In genomic region chr19:17856741-17857140, GRCm38 (mm10) we compare ENCODE assay signal across 10 mouse cellular contexts. TPM values are rescaled to one million over a fixed set of nuclear protein-coding genes. Genes with fewer than 3 reads are reported as not detected.
DNase-seq lines count a peak whose midpoint lies in the region; ATAC-seq and TF ChIP-seq lines count a peak whose summit lies in the region.
"Had no signal": no experiment of that assay in that cellular context is flagged by ENCODE, and none has a peak within 500 bp of the region (broad histone marks: within the 10 kb centered on the region; RNA-seq: fewer than 3 reads in every experiment).

No protein-coding gene starts in this region.

- ATAC-seq in hindbrain, postnatal 0 days: no peak
- ATAC-seq in hindbrain, embryonic 12.5 days (ENCODE audit: low FRiP score): no peak
- no peak for ATAC-seq in liver, postnatal 0 days

- no peak overlapping the region for H3K27ac ChIP-seq in hindbrain, postnatal 0 days
- H3K27ac ChIP-seq in hindbrain, embryonic 12.5 days: no peak overlapping the region
- no peak overlapping the region for H3K27ac ChIP-seq in liver, postnatal 0 days (ENCODE audit: low read depth)
- H3K27ac ChIP-seq: lung, embryonic 15.5 days had no signal

- no peak for TF ChIP-seq EP300 in liver, postnatal 0 days (IDR thresholded peaks at IDR 0.05; ENCODE audit: low read depth)

- TF ChIP-seq CTCF in hindbrain, postnatal 0 days (IDR thresholded peaks at IDR 0.05; ENCODE audit: low read depth): peak; percentile 61
- TF ChIP-seq CTCF in liver, postnatal 0 days (IDR thresholded peaks at IDR 0.05; ENCODE audit: low read depth): peak; percentile 40; the same call in 1 of the 2 replicates

- no peak overlapping the region for H3K9ac ChIP-seq in hindbrain, postnatal 0 days (replicated peaks; ENCODE audit: low read length)
- no peak overlapping the region for H3K9ac ChIP-seq in hindbrain, embryonic 12.5 days
- H3K9ac ChIP-seq in liver, postnatal 0 days (replicated peaks): no peak overlapping the region
- H3K9ac ChIP-seq: lung, embryonic 15.5 days had no signal

- no peaks in the 10 kb centered on the region for H3K9me3 ChIP-seq in hindbrain, postnatal 0 days (ENCODE audit: low read length)
- no peaks in the 10 kb centered on the region for H3K9me3 ChIP-seq in hindbrain, embryonic 12.5 days (replicated peaks)
- no peaks in the 10 kb centered on the region for H3K9me3 ChIP-seq in liver, postnatal 0 days (ENCODE audit: low read length)
- H3K9me3 ChIP-seq: lung, embryonic 15.5 days had no signal

- peak; percentile 26 to 50 for DNase-seq in cerebellum, postnatal 10 days
- no peak for DNase-seq in cerebellum, adult 11 months
- peak; percentile 76 for DNase-seq in hindbrain, postnatal 0 days (ENCODE audit: low spot score)
- no peak for DNase-seq in liver, postnatal 0 days
- DNase-seq in liver: no peak
- peak; percentile 34 for DNase-seq in layer of hippocampus, adult 9-11 months
- no peak for DNase-seq in urinary bladder, postnatal 4 days (ENCODE audit: low spot score in 2 of 2)

- 54% methylated on average over 3 of the region's 3 CpGs for WGBS in hindbrain, postnatal 0 days
- WGBS in hindbrain, embryonic 12.5 days: 66% methylated on average over 3 of the region's 3 CpGs
- 60% methylated on average over 3 of the region's 3 CpGs for WGBS in liver, postnatal 0 days (ENCODE audit: insufficient replicate concordance)

- no peaks in the 10 kb centered on the region for H3K36me3 ChIP-seq in hindbrain, postnatal 0 days (ENCODE audit: insufficient read depth, low read length)
- no peaks in the 10 kb centered on the region for H3K36me3 ChIP-seq in hindbrain, embryonic 12.5 days
- H3K36me3 ChIP-seq in liver, postnatal 0 days (replicated peaks; ENCODE audit: insufficient read depth, low read length): no peaks in the 10 kb centered on the region
- H3K36me3 ChIP-seq: lung, embryonic 15.5 days had no signal

- no peaks in the 10 kb centered on the region for H3K27me3 ChIP-seq in hindbrain, postnatal 0 days (ENCODE audit: insufficient read depth, low read length)
- no peaks in the 10 kb centered on the region for H3K27me3 ChIP-seq in hindbrain, embryonic 12.5 days
- no peaks in the 10 kb centered on the region for H3K27me3 ChIP-seq in liver, postnatal 0 days (ENCODE audit: insufficient read depth, low read length)
- H3K27me3 ChIP-seq: lung, embryonic 15.5 days had no signal

- H3K4me2 ChIP-seq in hindbrain, postnatal 0 days (ENCODE audit: low read depth, low read length): no peak overlapping the region
- no peak overlapping the region for H3K4me2 ChIP-seq in hindbrain, embryonic 12.5 days (replicated peaks)
- no peak overlapping the region for H3K4me2 ChIP-seq in liver, postnatal 0 days (ENCODE audit: low read depth, low read length)
- H3K4me2 ChIP-seq: lung, embryonic 15.5 days had no signal

- no peak overlapping the region for H3K4me3 ChIP-seq in hindbrain, postnatal 0 days (ENCODE audit: low read length)
- no peak overlapping the region for H3K4me3 ChIP-seq in hindbrain, embryonic 12.5 days
- H3K4me3 ChIP-seq in liver, postnatal 0 days (ENCODE audit: low read depth, low read length): no peak overlapping the region
- H3K4me3 ChIP-seq: lung, embryonic 15.5 days; myocyte had no signal

- no peaks in the 10 kb centered on the region for H3K4me1 ChIP-seq in hindbrain, postnatal 0 days (ENCODE audit: insufficient read depth, low read length)
- no peaks in the 10 kb centered on the region for H3K4me1 ChIP-seq in hindbrain, embryonic 12.5 days
- H3K4me1 ChIP-seq in liver, postnatal 0 days (ENCODE audit: insufficient read depth): no peaks in the 10 kb centered on the region

RNA-seq across cellular contexts. Expression of gene Pcsk5, which starts 19.3 kb away (rescaled TPM):
- total RNA-seq in hindbrain, postnatal 0 days (2014; rRNA removed): 16.2 and 16.7 TPM in 2 replicates
- 12.4 and 13.7 TPM in 2 replicates for polyA plus RNA-seq in hindbrain, postnatal 0 days (2015; fragmentation: Nextera tagmentation; extraction: Ambion mirVana)
- 12.0 and 13.0 TPM in 2 replicates for polyA plus RNA-seq in hindbrain, embryonic 12.5 days (2016; fragmentation: Nextera tagmentation; extraction: Ambion mirVana)
- 3.8 and 4.1 TPM in 2 replicates for polyA plus RNA-seq in liver, postnatal 0 days (2015; fragmentation: Nextera tagmentation; extraction: Ambion mirVana)
- polyA plus RNA-seq: myocyte had no signal

Comparison
In these comparisons a context has a peak if more than half of its experiments do, and no peak if none do; other contexts are left out.
1. DNase-seq: peak in cerebellum, postnatal 10 days (2 of 2), hindbrain, postnatal 0 days (single experiment) and layer of hippocampus, adult 9-11 months (single experiment); none in cerebellum, adult 11 months (single experiment), liver, postnatal 0 days (single experiment), liver (single experiment) and urinary bladder, postnatal 4 days (0 of 2).